Mouse (Mus musculus): ENCODE data around the gene Olfr102. TPM values are rescaled to one million over a fixed set of nuclear protein-coding genes. Genes with fewer than 3 reads are reported as not detected.

The Olfr102 gene
- polyA plus RNA-seq, 1 experiment from 2014 or later = not detected

- Histone ChIP-seq H3K9ac (ENCODE audit: low read depth, low read length) (no peak within 1 kb of the TSS), H3K27ac (ENCODE audit: low read depth, low read length) (no peak within 1 kb of the TSS), H3K9me3 (ENCODE audit: control insufficient read depth) (no peaks in the 10 kb centered on the region), H3K4me2 (replicated peaks; ENCODE audit: low read depth) (no peak within 1 kb of the TSS), H3K27me3 (replicated peaks; ENCODE audit: control insufficient read depth, insufficient read depth, low read length) (no peaks in the 10 kb centered on the region), H3K36me3 (ENCODE audit: control insufficient read depth, insufficient read depth) (no peaks in the 10 kb centered on the region), H3K4me1 (replicated peaks; ENCODE audit: control insufficient read depth, insufficient read depth, low read length) (no peaks in the 10 kb centered on the region), H3K4me3 (ENCODE audit: low read depth, low read length) (no peak within 1 kb of the TSS)
- no peak for ATAC-seq
- no peak for TF ChIP-seq CTCF (IDR thresholded peaks at IDR 0.05; ENCODE audit: low read depth)
- 85% methylated on average over 1 of the region's 1 CpGs for WGBS
These were observed 53.2 kb downstream of the Olfr102 start, which contains the start of gene Olfr98 for GRCm38 (mm10) chr17:37263626-37264025. Gene Olfr98 (minus strand): TSS chr17:37263749.

Other genes starting within 250 kb of the Olfr102 start
- gene Olfr90, start 228.6 kb downstream of the Olfr102 start, polyA plus RNA-seq (2015; fragmentation: Nextera tagmentation; extraction: Ambion mirVana) = not detected in 2 replicates
- gene Olfr91, start 218.8 kb downstream of the Olfr102 start, polyA plus RNA-seq (2015; fragmentation: Nextera tagmentation; extraction: Ambion mirVana) = not detected in 2 replicates
- not detected in 2 replicates for gene Olfr92, start 197.0 kb downstream of the Olfr102 start, polyA plus RNA-seq (2015; fragmentation: Nextera tagmentation; extraction: Ambion mirVana)
- not detected in 2 replicates for gene Olfr93, start 155.6 kb downstream of the Olfr102 start, polyA plus RNA-seq (2015; fragmentation: Nextera tagmentation; extraction: Ambion mirVana)
- 5.2 and 5.3 TPM in 2 replicates for gene Ubd, start 123.2 kb downstream of the Olfr102 start, polyA plus RNA-seq (2015; fragmentation: Nextera tagmentation; extraction: Ambion mirVana)
- gene Olfr94, start 116.1 kb downstream of the Olfr102 start, polyA plus RNA-seq (2015; fragmentation: Nextera tagmentation; extraction: Ambion mirVana) = not detected in 2 replicates
- gene Olfr95, start 103.9 kb downstream of the Olfr102 start, polyA plus RNA-seq (2015; fragmentation: Nextera tagmentation; extraction: Ambion mirVana) = not detected in 2 replicates
- gene Olfr96, start 96.9 kb downstream of the Olfr102 start, polyA plus RNA-seq (2015; fragmentation: Nextera tagmentation; extraction: Ambion mirVana) = not detected in 2 replicates
- gene Olfr97, start 79.7 kb downstream of the Olfr102 start, polyA plus RNA-seq (2015; fragmentation: Nextera tagmentation; extraction: Ambion mirVana) = not detected in 2 replicates
- not detected in 2 replicates for gene Olfr98, start 53.3 kb downstream of the Olfr102 start, polyA plus RNA-seq (2015; fragmentation: Nextera tagmentation; extraction: Ambion mirVana)
- 2.9 and 3.4 TPM in 2 replicates for gene H2-M3, start 46.8 kb downstream of the Olfr102 start, polyA plus RNA-seq (2015; fragmentation: Nextera tagmentation; extraction: Ambion mirVana)
- gene Olfr99, start 33.6 kb downstream of the Olfr102 start, polyA plus RNA-seq (2015; fragmentation: Nextera tagmentation; extraction: Ambion mirVana) = 0.13 TPM in 1 of 2 replicates, not detected in the other
- not detected in 2 replicates for gene Olfr101, start 12.7 kb downstream of the Olfr102 start, polyA plus RNA-seq (2015; fragmentation: Nextera tagmentation; extraction: Ambion mirVana)
- not detected in 2 replicates for gene Olfr103, start 22.6 kb upstream of the Olfr102 start, polyA plus RNA-seq (2015; fragmentation: Nextera tagmentation; extraction: Ambion mirVana)
- not detected in 2 replicates for gene Olfr104-ps, start 42.5 kb upstream of the Olfr102 start, polyA plus RNA-seq (2015; fragmentation: Nextera tagmentation; extraction: Ambion mirVana)
- not detected in 2 replicates for gene Olfr105-ps, start 62.0 kb upstream of the Olfr102 start, polyA plus RNA-seq (2015; fragmentation: Nextera tagmentation; extraction: Ambion mirVana)
- not detected in 2 replicates for gene Olfr106-ps, start 73.3 kb upstream of the Olfr102 start, polyA plus RNA-seq (2015; fragmentation: Nextera tagmentation; extraction: Ambion mirVana)
- not detected in 2 replicates for gene Olfr107, start 82.2 kb upstream of the Olfr102 start, polyA plus RNA-seq (2015; fragmentation: Nextera tagmentation; extraction: Ambion mirVana)
- not detected in 2 replicates for gene Olfr108, start 128.4 kb upstream of the Olfr102 start, polyA plus RNA-seq (2015; fragmentation: Nextera tagmentation; extraction: Ambion mirVana)
- gene Olfr109, start 141.9 kb upstream of the Olfr102 start, polyA plus RNA-seq (2015; fragmentation: Nextera tagmentation; extraction: Ambion mirVana) = not detected in 2 replicates
- 0.12 and 0.18 TPM in 2 replicates for gene H2-M2, start 166.5 kb upstream of the Olfr102 start, polyA plus RNA-seq (2015; fragmentation: Nextera tagmentation; extraction: Ambion mirVana)
- gene Olfr110, start 175.4 kb upstream of the Olfr102 start, polyA plus RNA-seq (2015; fragmentation: Nextera tagmentation; extraction: Ambion mirVana) = not detected in 2 replicates
- gene Olfr111, start 191.0 kb upstream of the Olfr102 start, polyA plus RNA-seq (2015; fragmentation: Nextera tagmentation; extraction: Ambion mirVana) = not detected in 2 replicates